Mouse (Mus musculus) CD4-positive, CD25-positive, alpha-beta regulatory T cell, adult 4 months (primary cell): ENCODE measurements around the gene Gm17581. TPM values are rescaled to one million over a fixed set of nuclear protein-coding genes. Genes with fewer than 3 reads are reported as not detected.
"Not testable (repeated sequence)": the region's sequence is repeated elsewhere in the genome, so short reads cannot be mapped to it uniquely, and the experiment has no call there.

Experiments used
- ATAC-seq: one replicate; pipeline ENCODE4 v1.8.0; 2017
- polyA plus RNA-seq, 2 experiments: library from polyadenylated mRNA; unstranded; fragments of 100-300 nt; shearing (Covaris generic); gene quantifications; one replicate each; pipeline ENCODE4 v1.2.1; 2017

Gene Gm17581
- polyA plus RNA-seq = not detected

DNA sequence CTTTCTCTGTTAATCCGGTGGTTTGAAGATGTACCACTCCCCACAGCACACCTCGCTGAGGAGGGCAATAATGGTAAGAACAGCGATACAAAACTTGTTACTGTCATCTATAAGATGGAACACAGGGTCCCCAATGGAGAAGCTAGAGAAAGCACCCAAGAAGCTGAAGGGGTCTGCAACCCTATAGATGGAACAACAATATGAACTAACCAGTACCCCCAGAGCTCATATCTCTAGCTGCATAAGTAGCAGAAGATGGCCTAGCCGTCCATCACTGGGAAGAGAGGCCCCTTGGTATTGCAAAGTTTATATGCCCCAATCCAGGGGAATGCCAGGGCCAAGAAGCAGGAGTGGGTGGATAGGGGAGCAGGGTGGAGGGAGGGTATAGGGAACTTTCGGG is at the start of gene Gm17581:
Gene Gm17581, minus strand, starts transcription at position 101 of the 400 bp plus-strand sequence.
- not testable (repeated sequence) for ATAC-seq

DNA sequence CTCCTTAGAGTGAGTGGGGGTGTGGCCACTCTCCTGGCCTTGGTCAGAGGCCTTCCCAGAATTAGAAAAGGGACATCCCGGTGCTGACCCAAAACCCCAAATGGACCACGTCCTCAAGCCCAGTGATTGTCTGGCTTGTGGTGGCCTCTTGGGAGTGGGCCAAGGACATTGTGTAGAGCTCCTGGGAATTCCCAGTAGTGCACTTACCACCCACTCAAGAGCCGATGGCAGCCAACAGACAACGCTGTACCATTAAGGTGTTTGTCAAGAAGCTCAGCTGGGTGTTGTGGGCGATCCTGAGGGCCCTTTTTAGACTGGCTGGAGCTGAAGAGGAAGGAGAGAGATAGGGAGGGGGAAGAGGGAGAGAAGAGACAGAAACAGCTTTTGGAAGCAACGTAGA is 48.9 kb upstream of the Gm17581 start:
- no peak for ATAC-seq

DNA sequence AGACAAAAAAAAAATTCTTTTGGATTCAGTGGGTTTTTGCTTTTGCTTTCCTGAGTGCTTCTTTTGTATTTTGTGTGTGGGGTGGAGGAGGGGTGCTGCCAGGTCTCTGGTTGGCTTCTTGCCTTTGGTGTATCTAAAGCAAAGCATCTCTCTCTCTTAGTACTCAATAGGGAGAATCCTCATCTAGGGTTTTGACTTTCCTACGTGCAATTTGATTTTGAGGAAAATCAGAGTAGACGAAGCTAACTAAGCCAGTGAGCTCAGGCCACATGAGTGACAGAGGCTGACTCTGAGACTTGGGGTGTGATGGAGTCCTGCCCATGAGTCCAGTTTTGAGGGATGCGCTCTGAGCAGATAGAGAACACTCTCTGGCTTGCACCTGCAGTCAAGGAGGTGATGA is 43.8 kb upstream of the Gm17581 start:
- ATAC-seq = no peak

DNA sequence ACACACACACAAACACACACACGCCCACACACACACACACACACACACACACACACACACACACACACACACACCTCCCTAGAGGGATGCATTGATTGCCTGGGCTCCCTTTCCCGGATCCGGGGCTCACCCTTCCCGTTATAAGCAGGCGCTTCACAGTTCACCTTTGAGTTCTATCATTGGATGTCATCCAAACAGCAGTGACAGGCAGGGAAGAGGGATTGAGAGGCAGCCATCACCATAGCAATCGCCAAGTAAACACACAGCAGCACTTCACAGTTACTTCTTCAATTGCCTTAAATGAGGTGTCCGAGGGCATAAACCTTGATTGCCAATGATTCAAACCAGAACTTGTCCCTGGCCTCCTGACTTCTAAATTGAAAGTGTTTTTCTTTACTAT is 43.4 kb upstream of the Gm17581 start:
- no peak for ATAC-seq

DNA sequence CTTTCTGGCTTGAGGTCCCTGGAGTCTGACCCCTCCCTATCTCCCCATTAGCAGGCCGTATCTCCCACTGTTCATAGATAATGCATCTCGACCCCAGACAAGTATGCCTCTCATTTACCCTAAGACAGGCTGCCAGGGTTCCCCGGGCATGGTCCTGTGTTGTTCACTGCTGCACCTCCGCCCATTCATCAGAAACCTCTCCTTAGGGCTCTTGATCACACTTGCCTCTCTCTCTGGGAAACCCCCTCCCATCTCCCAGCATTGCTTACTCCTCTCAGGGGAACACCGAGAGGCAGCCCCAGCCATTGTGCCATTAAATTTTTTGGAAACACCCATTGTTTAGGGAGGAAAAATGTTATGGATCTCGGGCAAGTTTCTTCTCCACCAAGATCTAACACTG is 42.3 kb upstream of the Gm17581 start:
- ATAC-seq = no peak

DNA sequence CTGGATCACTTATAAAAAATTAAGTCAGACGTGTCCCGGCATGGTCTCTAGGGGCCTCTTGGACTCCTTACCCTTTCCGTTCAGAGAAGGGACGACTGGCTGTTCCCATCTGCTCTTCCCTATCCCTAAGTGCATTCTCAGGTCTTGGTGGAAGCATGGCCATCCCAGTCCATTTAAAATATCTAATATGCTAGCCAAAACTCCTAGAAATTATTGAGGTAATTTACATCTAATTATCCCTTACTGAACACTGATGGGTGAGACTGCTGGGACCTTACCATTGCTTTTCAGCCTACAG is 42.0 kb upstream of the Gm17581 start:
- no peak for ATAC-seq

DNA sequence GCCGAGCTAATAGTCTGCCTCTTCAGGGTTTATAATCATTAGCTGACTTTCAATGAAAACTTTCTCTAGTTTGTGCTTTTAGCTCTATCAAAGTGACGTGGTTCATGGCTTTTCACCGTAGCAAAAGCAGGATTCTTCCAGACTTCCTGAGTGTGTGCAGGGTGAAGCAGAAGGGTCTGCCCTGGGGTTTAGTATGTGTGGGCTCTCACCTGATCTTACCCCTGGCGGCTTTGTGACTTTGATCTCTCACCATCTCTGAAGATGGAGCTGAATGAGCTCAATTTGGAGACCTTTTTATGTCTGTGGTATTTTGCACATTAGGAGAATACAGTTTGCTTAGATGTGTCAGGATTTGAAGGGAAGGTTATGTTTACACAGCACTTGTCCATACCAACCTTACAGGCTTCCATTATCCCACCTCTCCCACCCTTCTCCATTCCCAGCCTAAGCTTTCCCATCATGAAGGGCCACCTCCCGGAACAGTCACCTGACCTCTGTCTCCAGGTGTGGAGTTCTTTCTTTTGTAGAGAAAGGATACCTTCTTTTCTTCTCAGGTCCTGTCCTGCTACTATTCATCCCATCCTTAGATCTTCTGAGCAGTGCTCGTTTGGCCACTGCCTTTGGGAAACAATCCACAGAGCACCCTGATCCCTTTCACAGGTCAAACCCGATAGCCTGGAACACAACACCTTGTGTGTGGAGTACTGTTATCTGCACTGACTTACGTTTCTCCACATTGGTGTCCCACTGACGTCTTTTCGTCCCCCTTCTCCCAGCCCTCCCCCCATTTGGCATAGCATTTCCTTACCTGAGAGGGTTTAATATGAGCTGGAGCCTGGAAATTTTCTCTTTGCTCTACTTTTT is 41.4 kb upstream of the Gm17581 start:
- ATAC-seq = no peak

DNA sequence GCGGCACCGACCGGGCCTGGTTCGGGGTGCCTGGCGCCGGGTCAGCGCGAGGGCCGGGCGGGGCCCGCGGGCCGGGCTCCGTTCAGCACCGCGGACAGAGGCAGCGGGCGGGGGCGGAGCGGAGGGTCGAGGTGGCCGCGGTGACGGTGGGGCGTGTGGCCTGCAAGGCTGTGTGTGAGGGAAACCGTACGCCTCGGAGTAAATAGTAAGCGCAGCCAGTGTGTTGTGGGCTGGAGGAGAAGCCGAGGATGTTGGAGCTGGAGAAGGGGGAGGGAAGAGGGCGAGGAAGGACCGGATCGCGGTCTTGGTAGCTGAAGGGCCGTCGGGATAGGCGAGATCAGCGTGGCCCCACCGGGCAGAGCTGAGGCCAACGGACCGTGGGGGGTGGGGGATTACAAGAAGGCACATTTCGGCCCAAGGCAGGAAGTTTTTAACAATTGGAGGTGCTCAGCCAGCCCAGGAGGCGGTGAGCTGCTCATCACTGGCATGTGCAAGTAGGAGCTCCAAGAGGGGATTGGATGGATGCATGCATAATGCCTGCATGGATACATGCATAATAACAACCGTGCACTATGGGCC is 40.1 kb upstream of the Gm17581 start:
- no peak for ATAC-seq

DNA sequence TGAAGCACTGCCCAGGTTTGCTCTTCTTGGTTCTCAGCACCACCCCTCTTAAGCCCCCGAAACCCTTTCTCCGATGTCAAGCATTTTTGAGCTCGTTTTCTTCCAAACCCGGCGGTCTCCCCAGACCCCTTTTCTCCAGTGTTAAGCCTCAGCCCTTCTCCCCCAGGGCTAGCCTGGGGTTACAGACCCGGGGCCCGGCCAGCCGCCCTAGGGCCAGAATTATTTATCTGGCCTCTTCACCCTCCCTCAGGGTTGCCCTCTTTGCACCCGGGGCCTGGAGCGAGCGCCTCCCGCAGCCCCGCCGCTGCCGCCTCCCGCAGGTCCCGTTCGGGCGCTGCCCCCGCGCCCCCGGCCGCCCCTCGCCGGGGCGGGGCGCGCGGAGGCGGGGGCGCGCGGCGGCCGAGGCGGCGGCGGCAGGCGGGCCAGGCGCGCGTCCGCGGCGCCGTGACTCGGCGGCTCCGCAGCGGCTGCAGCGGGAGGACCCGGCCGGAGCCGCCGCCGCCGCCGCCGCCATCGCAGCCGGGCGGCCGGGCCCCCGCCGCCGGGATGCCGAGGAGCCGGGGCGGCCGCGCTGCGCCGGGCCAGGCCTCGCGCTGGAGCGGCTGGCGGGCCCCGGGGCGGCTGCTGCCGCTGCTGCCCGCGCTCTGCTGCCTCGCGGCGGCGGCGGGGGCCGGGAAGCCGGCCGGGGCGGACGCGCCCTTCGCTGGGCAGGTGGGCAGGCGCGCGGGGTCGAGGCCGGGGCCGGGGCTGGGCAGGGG is 39.4 kb upstream of the Gm17581 start, which contains the start of gene Mmp24:
Gene Mmp24, plus strand, starts transcription at position 416 of the 758 bp plus-strand sequence.
- ATAC-seq = no peak

DNA sequence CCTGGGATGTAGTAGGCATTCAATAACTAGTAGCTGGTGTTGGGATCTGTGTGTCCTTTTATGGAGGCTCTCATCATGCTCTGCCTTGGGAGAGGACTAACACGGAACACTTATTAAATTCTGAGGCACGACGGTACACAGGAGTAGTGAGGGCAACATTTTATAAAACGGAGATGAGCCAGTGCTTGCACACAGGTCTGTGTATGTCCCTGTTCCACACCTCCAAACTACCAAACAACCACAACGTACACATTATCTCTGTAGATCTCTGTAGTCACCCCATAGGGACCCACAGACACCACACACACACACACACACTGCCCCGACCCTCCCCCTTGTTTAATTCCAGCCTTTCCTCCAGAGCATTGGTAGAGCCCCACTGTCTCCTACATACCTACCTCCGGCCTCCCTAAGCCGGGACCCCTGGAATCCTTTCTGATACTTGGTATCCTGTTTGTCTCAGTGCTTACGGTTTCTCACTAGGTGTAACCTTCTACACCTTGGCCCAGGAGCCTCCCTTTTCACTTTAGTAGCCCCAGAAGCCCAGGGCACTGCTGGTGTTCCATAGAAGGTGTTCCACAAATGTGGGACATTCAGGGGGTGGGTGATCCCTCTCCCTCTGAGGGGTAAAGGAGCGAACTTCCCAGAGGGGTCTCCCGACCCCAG is 38.7 kb upstream of the Gm17581 start:
- no peak for ATAC-seq

DNA sequence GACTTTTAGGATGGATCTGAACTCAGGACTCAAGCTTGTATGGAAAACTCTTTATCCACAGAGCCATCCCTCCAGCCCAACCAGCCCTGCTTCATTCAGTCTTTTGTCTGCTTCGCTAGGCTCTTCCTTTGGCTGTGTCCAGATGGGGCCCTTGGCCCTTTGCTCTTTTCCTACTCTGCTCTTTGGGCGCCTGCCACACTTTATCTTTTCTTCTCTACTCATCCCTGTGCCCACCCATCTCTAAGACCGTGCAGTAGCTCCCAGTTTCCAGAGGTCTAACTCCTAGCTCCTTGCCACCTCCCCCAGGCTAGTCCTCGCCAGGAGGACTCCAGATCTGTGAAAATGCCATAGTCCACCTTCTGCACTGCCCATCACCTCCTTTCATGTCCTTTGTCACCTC is 38.0 kb upstream of the Gm17581 start:
- no peak for ATAC-seq

DNA sequence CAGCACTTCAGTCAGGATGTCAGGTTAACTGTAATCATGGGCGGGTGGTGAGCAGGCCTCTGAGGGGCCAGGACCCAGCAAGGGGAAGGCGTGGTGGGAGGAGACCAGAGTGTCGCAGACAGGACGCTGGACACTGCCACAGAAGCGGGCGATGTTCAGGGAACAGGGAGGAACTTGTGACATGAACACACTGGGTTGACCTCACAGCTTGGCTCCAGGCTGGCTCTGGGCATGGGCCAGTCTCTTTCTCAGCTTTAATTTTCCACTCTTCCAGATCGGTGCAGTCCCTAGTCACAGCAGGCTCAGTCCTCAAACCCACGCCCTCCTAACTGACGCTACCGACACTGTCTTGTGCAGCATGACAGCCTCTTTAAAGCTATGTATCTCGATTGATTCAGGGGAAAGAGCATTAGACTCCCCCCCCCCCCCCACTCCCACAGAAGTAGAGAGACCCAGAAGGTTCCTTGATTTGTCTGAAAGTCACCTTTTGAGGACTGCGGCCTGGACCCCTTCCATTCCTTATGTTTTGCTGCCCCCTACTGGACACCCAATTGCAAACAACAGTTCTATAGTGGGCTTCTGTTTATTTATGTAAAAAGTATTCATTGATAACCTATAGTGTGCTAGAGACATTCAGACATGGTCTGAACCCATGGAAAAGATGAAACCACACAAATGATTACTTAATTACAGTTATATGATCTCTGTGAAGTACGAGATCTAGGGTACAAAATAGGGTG is 29.2 kb upstream of the Gm17581 start:
- peak; percentile 75 for ATAC-seq

DNA sequence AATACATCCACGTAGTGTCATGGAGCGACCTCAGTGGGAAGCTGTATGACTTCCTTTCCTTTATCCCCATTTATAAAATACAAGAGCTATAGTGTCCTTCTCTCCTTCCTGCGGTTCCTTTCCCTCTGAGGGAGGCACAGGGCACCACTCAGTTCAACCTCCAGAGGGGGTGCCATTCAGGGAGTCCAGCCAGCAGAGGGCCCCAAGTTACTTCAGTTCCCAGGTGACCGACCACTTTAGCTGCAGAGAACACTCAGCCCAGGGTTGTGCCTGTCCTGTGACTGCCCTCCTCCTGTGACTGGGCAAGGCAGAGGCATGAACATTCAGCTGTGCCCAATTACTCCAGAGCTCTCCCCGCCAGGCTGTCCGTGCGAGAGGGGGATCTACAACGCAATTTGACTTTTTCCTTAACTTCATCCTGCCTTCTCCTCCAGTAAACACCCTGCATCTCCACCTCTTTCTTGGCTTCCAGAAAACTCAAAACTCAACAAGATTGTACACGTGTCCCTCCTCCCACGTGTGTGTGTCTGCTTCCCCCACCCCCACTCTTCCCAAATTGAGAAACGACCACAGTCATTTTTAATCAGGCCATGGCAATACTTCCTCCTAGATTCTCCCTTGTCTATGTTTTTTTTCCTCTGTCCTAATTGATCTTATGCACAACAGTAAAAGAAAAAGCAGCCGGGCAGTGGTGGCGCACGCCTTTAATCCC is 21.3 kb upstream of the Gm17581 start:
- no peak for ATAC-seq

DNA sequence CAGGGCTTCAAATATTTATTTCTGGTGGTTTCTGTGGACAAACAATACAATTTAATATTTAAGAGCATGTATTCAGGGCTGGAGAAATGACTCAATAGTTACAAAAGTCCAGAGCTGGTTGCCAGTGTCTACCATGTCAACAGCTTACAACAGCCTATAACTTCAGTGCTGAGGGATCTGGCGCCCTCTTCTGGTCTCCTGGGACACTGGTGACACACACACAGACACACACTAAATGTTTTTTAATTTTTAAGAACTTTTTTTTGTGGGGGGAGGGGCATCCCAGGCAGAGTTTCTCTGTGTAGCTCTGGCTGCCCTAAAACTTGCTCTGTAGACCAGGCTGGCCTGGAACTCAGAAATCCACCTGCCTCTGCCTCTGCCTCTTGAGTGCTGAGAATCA is 20.1 kb upstream of the Gm17581 start:
- ATAC-seq = no peak

DNA sequence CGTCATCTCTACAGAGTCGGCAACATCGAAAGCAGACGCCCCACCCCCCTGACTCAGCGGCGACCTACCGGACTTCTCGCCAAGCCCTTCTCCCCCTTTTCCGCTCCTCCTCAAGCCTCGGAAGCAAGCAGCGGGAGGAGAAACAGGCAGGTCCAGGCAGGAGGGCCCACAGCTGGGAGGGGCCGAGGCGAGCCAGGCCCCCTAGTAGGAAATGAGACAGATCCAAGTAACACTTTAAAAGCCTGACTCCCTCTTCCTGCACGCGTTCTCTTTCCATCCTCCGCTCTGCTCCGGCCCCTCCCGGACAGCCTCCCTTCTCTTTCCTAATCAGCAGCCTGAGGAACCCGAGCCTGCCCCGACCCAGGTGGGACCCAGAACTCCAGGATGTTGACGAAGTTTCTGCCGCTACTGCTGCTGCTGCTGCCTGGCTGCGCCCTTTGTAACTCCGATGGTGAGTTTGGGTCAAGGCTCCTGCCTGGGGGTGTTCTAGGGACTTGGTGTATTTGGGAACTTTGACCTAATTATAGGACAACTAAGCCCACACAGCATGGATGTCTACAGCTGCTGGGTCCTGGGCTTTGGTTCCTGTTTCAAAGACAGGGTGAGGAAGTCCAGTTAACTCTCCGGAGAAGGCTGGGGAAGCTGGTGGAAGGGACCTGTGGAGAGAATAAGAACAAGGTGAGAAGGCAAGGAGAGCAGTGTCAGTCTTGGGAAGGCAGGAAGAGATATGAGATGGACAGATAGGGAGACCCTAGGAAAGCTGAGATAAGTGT is 15.5 kb upstream of the Gm17581 start, which contains the start of gene Procr:
Gene Procr, plus strand, starts transcription at position 104 of the 773 bp plus-strand sequence.
- no peak for ATAC-seq

DNA sequence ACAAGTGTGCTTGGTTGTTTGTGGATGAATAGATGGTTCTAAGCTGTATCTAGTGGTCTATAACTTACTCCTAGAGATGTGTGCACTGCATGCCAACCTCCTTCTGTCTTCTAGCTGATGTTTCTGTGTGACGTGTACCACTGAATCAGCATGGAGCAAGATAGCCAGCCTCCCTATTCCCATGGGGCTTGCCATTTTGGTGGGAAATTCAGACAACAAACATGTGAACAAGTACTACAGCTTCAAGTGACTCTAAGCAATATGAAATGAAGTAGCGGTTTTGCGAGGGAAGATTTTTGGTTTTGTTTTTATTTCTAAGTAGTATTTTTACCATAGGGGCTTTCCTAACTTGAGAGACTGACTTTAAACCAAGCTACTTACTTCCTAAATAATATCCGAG is 13.7 kb upstream of the Gm17581 start:
- no peak for ATAC-seq

DNA sequence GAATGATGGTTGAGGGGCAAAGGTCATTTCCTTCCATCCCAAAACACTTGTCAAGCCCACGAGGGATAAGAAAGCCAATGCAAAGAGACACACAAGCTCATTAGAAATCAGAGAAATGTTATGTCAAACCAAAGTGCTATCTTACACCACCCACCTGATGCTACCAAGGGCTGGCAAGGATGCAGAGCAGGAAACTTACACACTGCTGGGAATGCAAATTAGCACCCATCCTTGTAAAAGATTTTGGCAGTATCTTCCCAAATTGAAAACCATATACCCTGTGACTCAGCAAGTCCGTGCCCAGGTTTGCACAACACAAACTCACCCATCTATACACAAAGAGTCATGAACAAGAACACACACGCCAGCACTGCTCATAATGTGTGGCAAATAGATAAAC is 9.8 kb upstream of the Gm17581 start:
- no peak for ATAC-seq

DNA sequence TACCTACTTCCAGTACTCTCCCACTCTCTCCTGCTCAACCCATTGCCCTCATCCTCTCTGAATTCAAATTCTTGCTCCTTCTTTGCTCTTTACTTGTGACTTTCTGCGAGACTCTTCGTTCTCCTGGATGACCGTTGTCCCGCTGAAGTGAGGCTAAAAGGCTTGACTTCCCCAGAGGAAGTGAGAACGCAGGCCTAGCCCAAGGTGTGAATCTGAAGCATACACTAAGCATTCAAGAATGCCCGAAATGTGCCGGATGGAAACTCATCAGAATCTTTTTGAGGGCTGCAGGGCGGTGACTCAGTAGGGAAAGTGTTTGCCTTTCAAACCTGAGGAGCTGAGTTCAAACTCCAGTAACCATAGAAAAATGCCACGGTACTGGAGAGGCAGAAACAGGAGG is 7.7 kb upstream of the Gm17581 start:
- no peak for ATAC-seq

DNA sequence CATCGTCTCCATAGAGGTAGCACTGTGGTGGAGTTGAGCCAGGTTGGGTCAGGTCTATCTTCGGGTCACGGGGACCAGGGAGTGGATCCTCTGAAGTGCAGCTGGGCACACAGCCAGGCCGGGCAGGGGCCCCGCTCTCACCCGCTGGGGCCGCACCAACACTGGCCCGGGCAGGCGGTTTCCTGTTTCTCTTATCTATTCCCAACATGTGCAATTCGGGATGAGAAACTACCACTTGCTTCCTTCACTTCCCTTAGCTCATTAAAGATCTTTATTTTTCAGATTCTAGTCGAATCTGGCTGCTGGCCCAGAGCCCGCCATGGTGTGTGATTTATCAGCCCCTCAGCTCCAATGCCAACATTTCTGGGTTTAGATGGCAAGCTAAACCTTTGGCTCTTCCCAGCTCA is 7.3 kb upstream of the Gm17581 start:
- no peak for ATAC-seq

DNA sequence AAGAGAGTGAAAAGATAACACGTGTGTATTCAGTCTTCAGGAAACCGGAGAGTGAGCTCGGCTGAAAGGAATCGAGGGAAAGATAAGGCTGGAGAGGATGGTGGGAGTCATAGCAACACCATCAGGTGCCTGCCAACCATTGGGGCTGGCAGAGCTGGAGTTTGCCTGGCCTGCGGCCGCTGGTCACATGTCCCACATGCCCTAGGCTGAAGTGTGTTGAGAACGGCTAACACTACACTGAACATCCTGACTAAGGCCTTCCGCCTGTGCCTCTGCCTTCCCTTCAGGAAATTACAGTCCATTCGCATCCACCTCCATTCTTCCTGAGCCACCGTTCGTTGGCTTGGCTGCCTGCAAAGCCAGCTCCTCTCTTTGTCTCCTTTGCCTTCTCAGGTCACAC is 6.5 kb upstream of the Gm17581 start:
- ATAC-seq = no peak

DNA sequence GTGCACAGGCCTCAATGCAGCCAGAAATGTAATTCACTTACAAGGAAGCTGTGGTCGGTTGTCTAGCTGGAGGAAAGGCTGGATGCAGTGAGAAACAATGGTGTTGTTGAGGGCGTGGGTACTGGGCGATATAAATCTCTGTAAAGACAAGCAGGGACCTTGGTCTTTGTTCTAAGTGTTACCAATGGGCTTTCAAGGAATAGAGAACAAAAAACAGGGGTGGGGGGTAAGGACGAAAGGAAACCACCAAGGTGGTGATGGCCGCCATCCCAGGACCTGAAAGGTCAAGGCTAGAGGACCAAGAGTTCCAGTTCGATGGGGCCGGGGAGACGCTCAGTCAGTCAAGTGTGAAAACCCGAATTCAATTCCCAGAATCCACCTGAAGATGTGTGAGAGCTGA is 2.1 kb upstream of the Gm17581 start:
- no peak for ATAC-seq
